Mouse (Mus musculus) urinary bladder, postnatal 10 days (tissue): Measurements from ENCODE around the gene Spen.
A peak's percentile ranks its signal among the peaks of the same experiment; 100 is the strongest.
"Not testable (repeated sequence)": the region's sequence is repeated elsewhere in the genome, so short reads cannot be mapped to it uniquely, and the experiment has no call there.

Experiments
- DNase-seq: peaks from one replicate; pipeline ENCODE4 v3.0.0; 2022; ENCODE audit warnings: low spot score

Gene Spen

GRCm38 (mm10) chr4:141538408-141539212 lies at the start of gene Spen:
Gene Spen, minus strand, starts transcription at chr4:141538597.
- peak; percentile 78 for DNase-seq

GRCm38 (mm10) chr4:141583919-141584318 lies 45.5 kb upstream of the Spen start:
- no peak for DNase-seq

- DNase-seq, result no peak
Observed at GRCm38 (mm10) chr4:141581051-141581450, 42.7 kb upstream of the Spen start.

GRCm38 (mm10) chr4:141578833-141579232 lies 40.4 kb upstream of the Spen start:
- DNase-seq, result no peak

GRCm38 (mm10) chr4:141576877-141577276 lies 38.5 kb upstream of the Spen start:
- no peak for DNase-seq

- no peak for DNase-seq
Observed at GRCm38 (mm10) chr4:141576404-141576803, 38.0 kb upstream of the Spen start.

- DNase-seq, result peak; percentile 73
Observed at GRCm38 (mm10) chr4:141574789-141575702, 36.6 kb upstream of the Spen start.

GRCm38 (mm10) chr4:141573359-141573966 lies 35.1 kb upstream of the Spen start:
- no peak for DNase-seq

- no peak for DNase-seq
Observed at GRCm38 (mm10) chr4:141572668-141573358, 34.4 kb upstream of the Spen start.

GRCm38 (mm10) chr4:141571934-141572333 lies 33.5 kb upstream of the Spen start:
- DNase-seq, result no peak

- DNase-seq, result no peak
Observed at GRCm38 (mm10) chr4:141571337-141571739, 32.9 kb upstream of the Spen start.

GRCm38 (mm10) chr4:141570821-141571220 lies 32.4 kb upstream of the Spen start:
- DNase-seq, result no peak

- no peak for DNase-seq
Observed at GRCm38 (mm10) chr4:141570004-141570403, 31.6 kb upstream of the Spen start.

- DNase-seq, result no peak
Observed at GRCm38 (mm10) chr4:141568966-141569365, 30.6 kb upstream of the Spen start.

GRCm38 (mm10) chr4:141567174-141567573 lies 28.8 kb upstream of the Spen start:
- not testable (repeated sequence) for DNase-seq

- DNase-seq, result no peak
Observed at GRCm38 (mm10) chr4:141566187-141566586, 27.8 kb upstream of the Spen start.

- no peak for DNase-seq
Observed at GRCm38 (mm10) chr4:141565325-141565724, 26.9 kb upstream of the Spen start.

GRCm38 (mm10) chr4:141564660-141565059 lies 26.3 kb upstream of the Spen start:
- no peak for DNase-seq

- DNase-seq, result no peak
Observed at GRCm38 (mm10) chr4:141564209-141564608, 25.8 kb upstream of the Spen start.

- DNase-seq, result no peak
Observed at GRCm38 (mm10) chr4:141562281-141562680, 23.9 kb upstream of the Spen start.

- not testable (repeated sequence) for DNase-seq
Observed at GRCm38 (mm10) chr4:141561331-141561919, 23.0 kb upstream of the Spen start.

- peak; percentile 49 for DNase-seq
Observed at GRCm38 (mm10) chr4:141559898-141560263, 21.5 kb upstream of the Spen start.
